Mouse (Mus musculus) forebrain, embryonic 14.5 days (tissue): ENCODE measurements at regions not wholly inside any gene's neighbourhood (a gene's known extent, or its start where the extent isn't known, plus 50 kb on each side); places are given as distances from the start of the nearest gene placed in this dataset.

ENCODE experiments used
- microRNA-seq: library from miRNA; unstranded; fragments of <30 nt; microRNA quantifications from one replicate; pipeline ENCODE4, GENCODE M21; 2016

Small RNA genes in the stretch of these regions (microRNA-seq; reads per million reads assigned to microRNA genes)
- gene Mir7j: 83.5 reads per million, percentile 55 among the genes with 10 or more reads in this experiment
